Mouse (Mus musculus): ENCODE measurements at regions not wholly inside any gene's neighbourhood (a gene's known extent, or its start where the extent isn't known, plus 50 kb on each side); places are given as distances from the start of the nearest gene placed in this dataset.
A peak's percentile ranks its signal among the peaks of the same experiment; 100 is the strongest.

- Histone ChIP-seq H3K4me1 (replicated peaks; ENCODE audit: control insufficient read depth, insufficient read depth, low read length) (no peaks in the 10 kb centered on the region), H3K27me3 (replicated peaks; ENCODE audit: control insufficient read depth, insufficient read depth, low read length) (no peaks in the 10 kb centered on the region), H3K9me3 (ENCODE audit: control insufficient read depth, low read length) (no peaks in the 10 kb centered on the region), H3K4me2 (ENCODE audit: low read length) (no peak overlapping the region), H3K27ac (ENCODE audit: low read length) (no peak overlapping the region), H3K36me3 (ENCODE audit: control insufficient read depth, insufficient read depth) (no peaks in the 10 kb centered on the region), H3K9ac (replicated peaks; ENCODE audit: low read depth, low read length) (no peak overlapping the region), H3K4me3 (replicated peaks; ENCODE audit: low read length) (no peak overlapping the region)
- WGBS: 87% methylated on average over 3 of the region's 3 CpGs
- ATAC-seq: no peak
These were observed 420.8 kb downstream of the Anxa1 start for GRCm38 (mm10) chr19:19969780-19970512.

DNA sequence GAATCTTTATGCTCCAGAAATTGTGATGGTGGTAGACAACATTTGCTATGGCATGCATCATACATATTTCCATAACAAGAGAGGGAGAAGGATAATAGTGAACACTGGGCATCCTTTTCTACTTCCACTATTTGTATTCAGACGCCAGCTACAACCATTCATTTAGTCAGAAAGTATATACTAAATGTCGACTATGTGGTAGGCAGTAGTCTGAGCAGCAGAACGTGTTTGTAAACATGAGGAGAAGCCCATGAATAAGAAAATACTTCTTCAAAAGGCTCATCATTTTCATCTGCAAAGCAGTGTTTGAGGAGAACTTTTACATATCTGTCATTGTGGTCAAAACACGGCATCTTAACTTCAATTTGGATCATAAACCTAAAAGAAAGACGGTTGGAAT, 421.4 kb downstream of the Anxa1 start:
- H3K4me3 ChIP-seq (replicated peaks; ENCODE audit: low read length): no peak overlapping the region
- no peak overlapping the region for H3K9ac ChIP-seq (replicated peaks; ENCODE audit: low read depth, low read length)
- H3K27me3 ChIP-seq (replicated peaks; ENCODE audit: control insufficient read depth, insufficient read depth, low read length): no peaks in the 10 kb centered on the region
- WGBS: 83% methylated on average over 5 of the region's 5 CpGs
- no peak overlapping the region for H3K4me2 ChIP-seq (ENCODE audit: low read length)
- no peaks in the 10 kb centered on the region for H3K9me3 ChIP-seq (ENCODE audit: control insufficient read depth, low read length)
- no peak overlapping the region for H3K27ac ChIP-seq (ENCODE audit: low read length)
- no peak for ATAC-seq
- H3K36me3 ChIP-seq (ENCODE audit: control insufficient read depth, insufficient read depth): no peaks in the 10 kb centered on the region
- H3K4me1 ChIP-seq (replicated peaks; ENCODE audit: control insufficient read depth, insufficient read depth, low read length): no peaks in the 10 kb centered on the region

- H3K4me2 ChIP-seq (ENCODE audit: low read length): no peak overlapping the region
- no peak overlapping the region for H3K27ac ChIP-seq (ENCODE audit: low read length)
- 79% methylated on average over 1 of the region's 1 CpGs for WGBS
- ATAC-seq: no peak
- H3K9ac ChIP-seq (replicated peaks; ENCODE audit: low read depth, low read length): no peak overlapping the region
- no peak overlapping the region for H3K4me3 ChIP-seq (replicated peaks; ENCODE audit: low read length)
- H3K36me3 ChIP-seq (ENCODE audit: control insufficient read depth, insufficient read depth): no peaks in the 10 kb centered on the region
- no peaks in the 10 kb centered on the region for H3K9me3 ChIP-seq (ENCODE audit: control insufficient read depth, low read length)
- H3K27me3 ChIP-seq (replicated peaks; ENCODE audit: control insufficient read depth, insufficient read depth, low read length): no peaks in the 10 kb centered on the region
- no peaks in the 10 kb centered on the region for H3K4me1 ChIP-seq (replicated peaks; ENCODE audit: control insufficient read depth, insufficient read depth, low read length)
These were observed 445.5 kb downstream of the Anxa1 start for GRCm38 (mm10) chr19:19945247-19945646.

DNA sequence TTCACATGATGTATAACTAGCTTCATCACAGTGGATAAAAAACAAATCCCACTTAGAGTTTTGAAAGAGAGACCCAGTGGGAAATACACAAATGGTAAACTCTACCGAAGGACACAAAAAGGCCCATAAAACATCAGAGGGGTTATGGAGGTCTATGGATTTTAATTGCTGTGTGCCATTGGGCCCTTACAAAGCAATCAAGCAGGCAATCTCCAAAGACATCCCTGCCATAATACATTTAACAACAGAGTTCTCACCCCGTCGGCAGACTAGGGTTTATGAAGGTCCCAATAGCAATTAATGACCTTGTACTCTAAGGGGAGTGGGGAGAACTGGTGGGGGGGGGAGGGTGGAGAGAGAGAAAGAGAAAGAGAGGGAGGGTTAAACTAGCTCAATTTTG, 448.0 kb downstream of the Anxa1 start:
- WGBS: 28% methylated on average over 3 of the region's 3 CpGs

GRCm38 (mm10) chr19:19921109-19921508, 469.6 kb downstream of the Anxa1 start:
- no peak overlapping the region for H3K4me2 ChIP-seq (ENCODE audit: low read length)
- no peak overlapping the region for H3K9ac ChIP-seq (replicated peaks; ENCODE audit: low read depth, low read length)
- H3K27me3 ChIP-seq (replicated peaks; ENCODE audit: control insufficient read depth, insufficient read depth, low read length): no peaks in the 10 kb centered on the region
- no peaks in the 10 kb centered on the region for H3K9me3 ChIP-seq (ENCODE audit: control insufficient read depth, low read length)
- no peaks in the 10 kb centered on the region for H3K4me1 ChIP-seq (replicated peaks; ENCODE audit: control insufficient read depth, insufficient read depth, low read length)
- no peak overlapping the region for H3K4me3 ChIP-seq (replicated peaks; ENCODE audit: low read length)
- no peak for ATAC-seq
- 93% methylated on average over 2 of the region's 2 CpGs for WGBS
- H3K27ac ChIP-seq (ENCODE audit: low read length): no peak overlapping the region
- H3K36me3 ChIP-seq (ENCODE audit: control insufficient read depth, insufficient read depth): no peaks in the 10 kb centered on the region

More for the DNA sequence above, 448.0 kb downstream of the Anxa1 start:
- Histone ChIP-seq H3K27me3 (replicated peaks; ENCODE audit: control insufficient read depth, insufficient read depth, low read length) (no peaks in the 10 kb centered on the region), H3K27ac (ENCODE audit: low read length) (no peak overlapping the region), H3K36me3 (ENCODE audit: control insufficient read depth, insufficient read depth) (no peaks in the 10 kb centered on the region), H3K9ac (replicated peaks; ENCODE audit: low read depth, low read length) (no peak overlapping the region), H3K4me3 (replicated peaks; ENCODE audit: low read length) (no peak overlapping the region), H3K9me3 (ENCODE audit: control insufficient read depth, low read length) (no peaks in the 10 kb centered on the region), H3K4me1 (replicated peaks; ENCODE audit: control insufficient read depth, insufficient read depth, low read length) (no peaks in the 10 kb centered on the region), H3K4me2 (ENCODE audit: low read length) (no peak overlapping the region)
- no peak for ATAC-seq

- Histone ChIP-seq H3K4me3 (replicated peaks; ENCODE audit: low read length) (no peak overlapping the region), H3K4me2 (ENCODE audit: low read length) (no peak overlapping the region), H3K27me3 (replicated peaks; ENCODE audit: control insufficient read depth, insufficient read depth, low read length) (no peaks in the 10 kb centered on the region), H3K27ac (ENCODE audit: low read length) (peak overlapping the region; percentile 14; the same call in 1 of the 2 replicates), H3K9ac (replicated peaks; ENCODE audit: low read depth, low read length) (no peak overlapping the region), H3K36me3 (ENCODE audit: control insufficient read depth, insufficient read depth) (no peaks in the 10 kb centered on the region), H3K4me1 (replicated peaks; ENCODE audit: control insufficient read depth, insufficient read depth, low read length) (no peaks in the 10 kb centered on the region; the same call in 1 of the 2 replicates), H3K9me3 (ENCODE audit: control insufficient read depth, low read length) (no peaks in the 10 kb centered on the region)
- ATAC-seq: peak; percentile 99
- 40% methylated on average over 8 of the region's 8 CpGs for WGBS
These were observed 504.6 kb downstream of the Anxa1 start for GRCm38 (mm10) chr19:19885933-19886710.

DNA sequence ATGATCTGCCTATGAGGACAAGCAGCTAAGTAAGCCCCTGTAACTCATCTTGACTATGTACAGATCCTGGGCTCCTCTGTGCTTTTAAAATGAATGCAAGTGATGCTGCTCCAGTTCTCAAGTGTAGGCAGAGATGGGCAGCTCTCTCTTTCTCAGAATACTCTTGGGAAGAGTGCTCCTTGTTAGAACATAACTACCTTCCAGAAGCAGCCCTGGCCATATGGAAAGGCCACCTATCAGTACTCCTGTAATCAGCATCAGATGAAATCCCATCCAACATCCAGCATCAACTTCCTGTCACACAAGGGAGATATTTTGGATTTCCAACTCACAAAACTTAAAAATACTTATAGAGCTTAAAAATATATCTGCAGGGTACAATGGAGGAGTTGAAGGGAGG, 509.8 kb downstream of the Anxa1 start:
- Histone ChIP-seq H3K9me3 (ENCODE audit: control insufficient read depth, low read length) (no peaks in the 10 kb centered on the region), H3K4me1 (replicated peaks; ENCODE audit: control insufficient read depth, insufficient read depth, low read length) (no peaks in the 10 kb centered on the region), H3K27me3 (replicated peaks; ENCODE audit: control insufficient read depth, insufficient read depth, low read length) (no peaks in the 10 kb centered on the region), H3K4me3 (replicated peaks; ENCODE audit: low read length) (no peak overlapping the region), H3K27ac (ENCODE audit: low read length) (no peak overlapping the region), H3K36me3 (ENCODE audit: control insufficient read depth, insufficient read depth) (no peaks in the 10 kb centered on the region), H3K9ac (replicated peaks; ENCODE audit: low read depth, low read length) (no peak overlapping the region), H3K4me2 (ENCODE audit: low read length) (no peak overlapping the region)
- ATAC-seq: no peak

DNA sequence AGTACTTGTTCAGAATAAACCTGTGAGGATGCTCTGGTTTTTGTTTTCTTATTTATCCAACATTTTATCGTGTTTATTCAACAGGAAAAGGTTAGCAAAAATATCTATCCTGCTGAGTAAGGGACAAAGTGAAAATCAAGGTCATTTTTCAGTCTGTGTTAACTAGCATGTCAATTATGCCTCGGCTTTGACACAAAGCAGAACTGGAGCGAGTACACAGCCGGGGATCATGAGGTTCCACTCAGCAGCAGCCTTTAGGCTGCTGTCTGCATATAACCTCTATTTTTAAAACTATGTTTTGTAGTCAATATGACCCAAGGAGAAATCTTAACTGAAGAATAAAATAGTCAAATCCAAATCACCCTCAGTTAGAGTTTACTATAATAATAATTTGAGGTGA, 542.6 kb downstream of the Anxa1 start:
- H3K4me2 ChIP-seq (ENCODE audit: low read length): no peak overlapping the region
- H3K4me1 ChIP-seq (replicated peaks; ENCODE audit: control insufficient read depth, insufficient read depth, low read length): no peaks in the 10 kb centered on the region
- H3K4me3 ChIP-seq (replicated peaks; ENCODE audit: low read length): no peak overlapping the region
- H3K36me3 ChIP-seq (ENCODE audit: control insufficient read depth, insufficient read depth): no peaks in the 10 kb centered on the region
- ATAC-seq: no peak
- no peak overlapping the region for H3K9ac ChIP-seq (replicated peaks; ENCODE audit: low read depth, low read length)
- no peak overlapping the region for H3K27ac ChIP-seq (ENCODE audit: low read length)
- no peaks in the 10 kb centered on the region for H3K27me3 ChIP-seq (replicated peaks; ENCODE audit: control insufficient read depth, insufficient read depth, low read length)
- H3K9me3 ChIP-seq (ENCODE audit: control insufficient read depth, low read length): no peaks in the 10 kb centered on the region
- 79% methylated on average over 4 of the region's 4 CpGs for WGBS

- no peaks in the 10 kb centered on the region for H3K36me3 ChIP-seq (ENCODE audit: control insufficient read depth, insufficient read depth)
- no peak overlapping the region for H3K4me2 ChIP-seq (ENCODE audit: low read length)
- H3K9me3 ChIP-seq (ENCODE audit: control insufficient read depth, low read length): no peaks in the 10 kb centered on the region
- ATAC-seq: no peak
- WGBS: 100% methylated on average over 1 of the region's 1 CpGs
- no peak overlapping the region for H3K27ac ChIP-seq (ENCODE audit: low read length)
- no peak overlapping the region for H3K4me3 ChIP-seq (replicated peaks; ENCODE audit: low read length)
- no peaks in the 10 kb centered on the region for H3K4me1 ChIP-seq (replicated peaks; ENCODE audit: control insufficient read depth, insufficient read depth, low read length)
- no peaks in the 10 kb centered on the region for H3K27me3 ChIP-seq (replicated peaks; ENCODE audit: control insufficient read depth, insufficient read depth, low read length)
- no peak overlapping the region for H3K9ac ChIP-seq (replicated peaks; ENCODE audit: low read depth, low read length)
These were observed 582.8 kb downstream of the Anxa1 start for GRCm38 (mm10) chr19:19807992-19808391.

Measured in forebrain, embryonic 16.5 days (tissue).